Mouse (Mus musculus): ENCODE results near the gene Shisa9. TPM values are rescaled to one million over a fixed set of nuclear protein-coding genes. Genes with fewer than 3 reads are reported as not detected.
"Not testable (repeated sequence)": the region's sequence is repeated elsewhere in the genome, so short reads cannot be mapped to it uniquely, and the experiment has no call there.

Shisa9 gene
- polyA plus RNA-seq (2016; fragmentation: Nextera tagmentation; extraction: Ambion mirVana), result 0.10 and 0.29 TPM in 2 replicates

- peak; percentile 67 for DNase-seq (ENCODE audit: low spot score)
- H3K9me3 ChIP-seq, result no peaks in the 10 kb centered on the region
Observed at GRCm38 (mm10) chr16:11983616-11984270, at the start of gene Shisa9. TSS of gene Shisa9 (plus strand) at chr16:11984113.

GRCm38 (mm10) chr16:11940477-11940876, 43.4 kb upstream of the Shisa9 start:
- no peak overlapping the region for H3K4me3 ChIP-seq
- no peaks in the 10 kb centered on the region for H3K4me1 ChIP-seq
- DNase-seq (ENCODE audit: low spot score), result peak; percentile 22
- H3K27me3 ChIP-seq (replicated peaks; ENCODE audit: low read depth, poor library complexity, severe bottlenecking), result 0 out of 2 replicates have a peak, but pooled peaks cover 6% of the 10 kb centered on the region
- H3K9me3 ChIP-seq, result peaks cover 4% of the 10 kb centered on the region; the same call in 1 of the 2 replicates
- H3K36me3 ChIP-seq (replicated peaks), result no peaks in the 10 kb centered on the region
- no peak overlapping the region for H3K27ac ChIP-seq (replicated peaks)

More at GRCm38 (mm10) chr16:11983616-11984270, at the start of gene Shisa9:
- H3K4me3 ChIP-seq, result peak within 1 kb of the TSS; percentile 66
- no peaks in the 10 kb centered on the region for H3K36me3 ChIP-seq (replicated peaks)
- under 1% methylated on average over 42 of the region's 42 CpGs for WGBS
- no peak within 1 kb of the TSS; the same call in 1 of the 2 replicates for H3K27ac ChIP-seq (replicated peaks)
- peaks cover 81% of the 10 kb centered on the region for H3K27me3 ChIP-seq (replicated peaks; ENCODE audit: low read depth, poor library complexity, severe bottlenecking)
- H3K4me1 ChIP-seq, result peaks cover 23% of the 10 kb centered on the region

- no peak overlapping the region for H3K27ac ChIP-seq (replicated peaks)
Observed at GRCm38 (mm10) chr16:11960691-11961090, 23.2 kb upstream of the Shisa9 start.

GRCm38 (mm10) chr16:11966041-11966440, 17.9 kb upstream of the Shisa9 start:
- WGBS, result 90% methylated on average over 8 of the region's 8 CpGs
- Histone ChIP-seq H3K27me3 (replicated peaks; ENCODE audit: low read depth, poor library complexity, severe bottlenecking) (no peaks in the 10 kb centered on the region), H3K9me3 (no peaks in the 10 kb centered on the region), H3K4me1 (no peaks in the 10 kb centered on the region), H3K4me3 (no peak overlapping the region), H3K27ac (replicated peaks) (no peak overlapping the region), H3K36me3 (replicated peaks) (no peaks in the 10 kb centered on the region)
- no peak for DNase-seq (ENCODE audit: low spot score)

More at GRCm38 (mm10) chr16:11960691-11961090, 23.2 kb upstream of the Shisa9 start:
- H3K36me3 ChIP-seq (replicated peaks), result no peaks in the 10 kb centered on the region
- H3K27me3 ChIP-seq (replicated peaks; ENCODE audit: low read depth, poor library complexity, severe bottlenecking), result no peaks in the 10 kb centered on the region
- DNase-seq (ENCODE audit: low spot score), result no peak
- no peaks in the 10 kb centered on the region for H3K9me3 ChIP-seq
- no peak overlapping the region for H3K4me3 ChIP-seq
- WGBS, result 94% methylated on average over 1 of the region's 1 CpGs
- no peaks in the 10 kb centered on the region for H3K4me1 ChIP-seq

GRCm38 (mm10) chr16:11966810-11967209, 17.1 kb upstream of the Shisa9 start:
- 89% methylated on average over 5 of the region's 5 CpGs for WGBS
- not testable (repeated sequence) for H3K36me3 ChIP-seq (replicated peaks)

GRCm38 (mm10) chr16:11967579-11967978, 16.3 kb upstream of the Shisa9 start:
- DNase-seq (ENCODE audit: low spot score), result no peak
- H3K4me1 ChIP-seq, result no peaks in the 10 kb centered on the region
- H3K4me3 ChIP-seq, result no peak overlapping the region
- no peak overlapping the region for H3K27ac ChIP-seq (replicated peaks)
- H3K9me3 ChIP-seq, result no peaks in the 10 kb centered on the region
- no peaks in the 10 kb centered on the region for H3K36me3 ChIP-seq (replicated peaks)
- 65% methylated on average over 2 of the region's 2 CpGs for WGBS
- no peaks in the 10 kb centered on the region for H3K27me3 ChIP-seq (replicated peaks; ENCODE audit: low read depth, poor library complexity, severe bottlenecking)

More at GRCm38 (mm10) chr16:11966810-11967209, 17.1 kb upstream of the Shisa9 start:
- H3K9me3 ChIP-seq; H3K27ac ChIP-seq (replicated peaks); H3K4me1 ChIP-seq; H3K4me3 ChIP-seq; DNase-seq (ENCODE audit: low spot score); H3K27me3 ChIP-seq (replicated peaks; ENCODE audit: low read depth, poor library complexity, severe bottlenecking): not testable (repeated sequence)

GRCm38 (mm10) chr16:11973707-11974106, 10.2 kb upstream of the Shisa9 start:
- DNase-seq (ENCODE audit: low spot score), result no peak
- 44% methylated on average over 4 of the region's 4 CpGs for WGBS
- H3K27me3 ChIP-seq (replicated peaks; ENCODE audit: low read depth, poor library complexity, severe bottlenecking), result no peaks in the 10 kb centered on the region
- H3K36me3 ChIP-seq (replicated peaks), result no peaks in the 10 kb centered on the region
- H3K27ac ChIP-seq (replicated peaks), result no peak overlapping the region
- no peak overlapping the region for H3K4me3 ChIP-seq
- no peaks in the 10 kb centered on the region for H3K9me3 ChIP-seq
- no peaks in the 10 kb centered on the region for H3K4me1 ChIP-seq

GRCm38 (mm10) chr16:11976737-11977136, 7.2 kb upstream of the Shisa9 start:
- Histone ChIP-seq H3K27ac (replicated peaks) (no peak overlapping the region), H3K36me3 (replicated peaks) (no peaks in the 10 kb centered on the region), H3K27me3 (replicated peaks; ENCODE audit: low read depth, poor library complexity, severe bottlenecking) (peaks cover 11% of the 10 kb centered on the region), H3K4me3 (no peak overlapping the region), H3K4me1 (no peaks in the 10 kb centered on the region), H3K9me3 (no peaks in the 10 kb centered on the region)
- no peak for DNase-seq (ENCODE audit: low spot score)
- WGBS, result 83% methylated on average over 2 of the region's 2 CpGs

- 15% methylated on average over 3 of the region's 3 CpGs for WGBS
- Histone ChIP-seq H3K27me3 (replicated peaks; ENCODE audit: low read depth, poor library complexity, severe bottlenecking) (peaks cover 51% of the 10 kb centered on the region), H3K4me3 (no peak overlapping the region), H3K27ac (replicated peaks) (no peak overlapping the region), H3K4me1 (peaks cover 23% of the 10 kb centered on the region), H3K36me3 (replicated peaks) (no peaks in the 10 kb centered on the region), H3K9me3 (no peaks in the 10 kb centered on the region)
- DNase-seq (ENCODE audit: low spot score), result peak; percentile 30
Observed at GRCm38 (mm10) chr16:11980764-11981163, 3.1 kb upstream of the Shisa9 start.

- peaks cover 75% of the 10 kb centered on the region for H3K27me3 ChIP-seq (replicated peaks; ENCODE audit: low read depth, poor library complexity, severe bottlenecking)
- under 1% methylated on average over 25 of the region's 25 CpGs for WGBS
- no peaks in the 10 kb centered on the region for H3K36me3 ChIP-seq (replicated peaks)
- H3K4me1 ChIP-seq, result peaks cover 23% of the 10 kb centered on the region
- peak overlapping the region; percentile 66 for H3K4me3 ChIP-seq
- no peak overlapping the region for H3K27ac ChIP-seq (replicated peaks)
- peak; percentile 41 for DNase-seq (ENCODE audit: low spot score)
- no peaks in the 10 kb centered on the region for H3K9me3 ChIP-seq
Observed at GRCm38 (mm10) chr16:11983106-11983615, 752 bp upstream of the Shisa9 start.

- no peaks in the 10 kb centered on the region for H3K36me3 ChIP-seq (replicated peaks)
- H3K27me3 ChIP-seq (replicated peaks; ENCODE audit: low read depth, poor library complexity, severe bottlenecking), result peaks cover 85% of the 10 kb centered on the region
- H3K4me3 ChIP-seq, result peak overlapping the region; percentile 66
- H3K9me3 ChIP-seq, result no peaks in the 10 kb centered on the region
- H3K4me1 ChIP-seq, result peaks cover 23% of the 10 kb centered on the region
- WGBS, result under 1% methylated on average over 76 of the region's 76 CpGs
- DNase-seq (ENCODE audit: low spot score), result peak; percentile 69
- no peak overlapping the region; the same call in 1 of the 2 replicates for H3K27ac ChIP-seq (replicated peaks)
Observed at GRCm38 (mm10) chr16:11984271-11984791, 418 bp downstream of the Shisa9 start.

- WGBS, result 64% methylated on average over 4 of the region's 4 CpGs
- peaks cover 75% of the 10 kb centered on the region for H3K27me3 ChIP-seq (replicated peaks; ENCODE audit: low read depth, poor library complexity, severe bottlenecking)
- no peaks in the 10 kb centered on the region for H3K36me3 ChIP-seq (replicated peaks)
- H3K4me1 ChIP-seq, result peaks cover 23% of the 10 kb centered on the region
- H3K27ac ChIP-seq (replicated peaks), result no peak overlapping the region
- DNase-seq (ENCODE audit: low spot score), result no peak
- H3K9me3 ChIP-seq, result no peaks in the 10 kb centered on the region
- H3K4me3 ChIP-seq, result no peak overlapping the region
Observed at GRCm38 (mm10) chr16:11987056-11987455, 3.1 kb downstream of the Shisa9 start.

- no peaks in the 10 kb centered on the region for H3K27me3 ChIP-seq (replicated peaks; ENCODE audit: low read depth, poor library complexity, severe bottlenecking)
- no peak overlapping the region for H3K4me3 ChIP-seq
- H3K4me1 ChIP-seq, result no peaks in the 10 kb centered on the region
- DNase-seq (ENCODE audit: low spot score), result no peak
- no peak overlapping the region for H3K27ac ChIP-seq (replicated peaks)
- H3K9me3 ChIP-seq, result no peaks in the 10 kb centered on the region
- WGBS, result 85% methylated on average over 2 of the region's 2 CpGs
- no peaks in the 10 kb centered on the region for H3K36me3 ChIP-seq (replicated peaks)
Observed at GRCm38 (mm10) chr16:12005177-12005576, 21.3 kb downstream of the Shisa9 start.
